Mouse (Mus musculus) lung, embryonic 15.5 days (tissue): ENCODE measurements around the gene Cacna2d3. TPM values are rescaled to one million over a fixed set of nuclear protein-coding genes. Genes with fewer than 3 reads are reported as not detected.

Source experiments
- ATAC-seq: fragments of 200-750 bp; cut with Nextera tagmentation; 2 replicates; pipeline ENCODE4 v1.8.0; 2017; ENCODE audit warnings: moderate number of reproducible peaks, borderline replicate concordance; ENCODE audit not compliant: low FRiP score, low TSS enrichment; ENCODE audit errors: extremely low read depth
- H3K27ac ChIP-seq: fragments of 300-500 bp; sonication (generic); 2 replicates; pipeline ENCODE4 v1.5.1; 2015; ENCODE audit warnings: moderate library complexity, mild to moderate bottlenecking, inconsistent platforms
- H3K27me3 ChIP-seq: fragments of 300-500 bp; sonication (generic); 2 replicates; pipeline ENCODE4 v1.6.1; 2015; ENCODE audit warnings: inconsistent platforms
- H3K36me3 ChIP-seq: fragments of 300-500 bp; sonication (generic); 2 replicates; pipeline ENCODE4 v1.6.1; 2015; ENCODE audit warnings: inconsistent platforms
- H3K4me1 ChIP-seq: fragments of 300-500 bp; sonication (generic); 2 replicates; pipeline ENCODE4 v1.6.1; 2015; ENCODE audit warnings: inconsistent platforms
- H3K4me2 ChIP-seq: fragments of 300-500 bp; sonication (generic); 2 replicates; pipeline ENCODE4 v1.6.1; 2015; ENCODE audit warnings: inconsistent platforms, mild to moderate bottlenecking, moderate library complexity
- H3K4me3 ChIP-seq: fragments of 300-500 bp; sonication (generic); 2 replicates; pipeline ENCODE4 v1.5.1; 2015; ENCODE audit warnings: mild to moderate bottlenecking, inconsistent platforms
- H3K9ac ChIP-seq: fragments of 300-500 bp; sonication (generic); 2 replicates; pipeline ENCODE4 v1.6.1; 2015; ENCODE audit warnings: inconsistent platforms
- H3K9me3 ChIP-seq: fragments of 300-500 bp; sonication (generic); 2 replicates; pipeline ENCODE4 v1.6.1; 2016; ENCODE audit warnings: inconsistent platforms
- WGBS: fragments of 180-500 bp; shearing (Covaris S2); methylation state at CpG from one replicate; pipeline ENCODE4 v1.1.7; 2015; 5-methylcytosine and 5-hydroxymethylcytosine counted together
- polyA plus RNA-seq: library from polyadenylated mRNA; unstranded; fragments of >200 nt; fragmentation: Nextera tagmentation; extraction: Ambion mirVana; gene quantifications from 2 replicates; pipeline ENCODE4 v1.2.1, GENCODE M21; 2015

The Cacna2d3 gene
- polyA plus RNA-seq, 1 experiment from 2014 or later, result 0.57 TPM

GRCm38 (mm10) chr14:29628213-29628612 lies 93.5 kb downstream of the Cacna2d3 start:
- Histone ChIP-seq H3K27me3 (no peaks in the 10 kb centered on the region), H3K9ac (no peak overlapping the region), H3K4me3 (no peak overlapping the region), H3K27ac (no peak overlapping the region), H3K9me3 (no peaks in the 10 kb centered on the region), H3K4me1 (no peaks in the 10 kb centered on the region), H3K4me2 (no peak overlapping the region), H3K36me3 (no peaks in the 10 kb centered on the region)
- WGBS, result 62% methylated on average over 8 of the region's 8 CpGs
- no peak for ATAC-seq

- 68% methylated on average over 5 of the region's 5 CpGs for WGBS
- no peak for ATAC-seq
- no peak overlapping the region for H3K27ac ChIP-seq
- H3K9ac ChIP-seq, result no peak overlapping the region
- no peaks in the 10 kb centered on the region for H3K36me3 ChIP-seq
- no peak overlapping the region for H3K4me2 ChIP-seq
- no peaks in the 10 kb centered on the region for H3K9me3 ChIP-seq
- H3K4me1 ChIP-seq, result no peaks in the 10 kb centered on the region
- H3K4me3 ChIP-seq, result no peak overlapping the region
- H3K27me3 ChIP-seq, result no peaks in the 10 kb centered on the region
Observed at GRCm38 (mm10) chr14:29612436-29612835, 109.2 kb downstream of the Cacna2d3 start.

GRCm38 (mm10) chr14:29608761-29609160 lies 112.9 kb downstream of the Cacna2d3 start:
- Histone ChIP-seq H3K4me2 (no peak overlapping the region), H3K4me1 (no peaks in the 10 kb centered on the region), H3K4me3 (no peak overlapping the region), H3K9me3 (no peaks in the 10 kb centered on the region), H3K36me3 (no peaks in the 10 kb centered on the region), H3K27ac (no peak overlapping the region), H3K27me3 (no peaks in the 10 kb centered on the region), H3K9ac (no peak overlapping the region)
- no peak for ATAC-seq
- 50% methylated on average over 6 of the region's 6 CpGs for WGBS

- no peaks in the 10 kb centered on the region for H3K9me3 ChIP-seq
- no peak for ATAC-seq
Observed at GRCm38 (mm10) chr14:29599428-29599827, 122.2 kb downstream of the Cacna2d3 start.

GRCm38 (mm10) chr14:29592896-29593295 lies 128.8 kb downstream of the Cacna2d3 start:
- Histone ChIP-seq H3K4me2 (no peak overlapping the region), H3K27me3 (no peaks in the 10 kb centered on the region), H3K4me3 (no peak overlapping the region), H3K9me3 (no peaks in the 10 kb centered on the region), H3K9ac (no peak overlapping the region), H3K36me3 (no peaks in the 10 kb centered on the region), H3K4me1 (no peaks in the 10 kb centered on the region), H3K27ac (no peak overlapping the region)
- 78% methylated on average over 4 of the region's 4 CpGs for WGBS
- no peak for ATAC-seq

More at GRCm38 (mm10) chr14:29599428-29599827, 122.2 kb downstream of the Cacna2d3 start:
- H3K4me2 ChIP-seq, result no peak overlapping the region
- 75% methylated on average over 8 of the region's 8 CpGs for WGBS
- no peaks in the 10 kb centered on the region for H3K36me3 ChIP-seq
- H3K4me1 ChIP-seq, result no peaks in the 10 kb centered on the region
- no peak overlapping the region for H3K27ac ChIP-seq
- H3K4me3 ChIP-seq, result no peak overlapping the region
- H3K27me3 ChIP-seq, result no peaks in the 10 kb centered on the region
- no peak overlapping the region for H3K9ac ChIP-seq

GRCm38 (mm10) chr14:29589628-29590027 lies 132.0 kb downstream of the Cacna2d3 start:
- Histone ChIP-seq H3K36me3 (no peaks in the 10 kb centered on the region), H3K4me2 (no peak overlapping the region), H3K9ac (no peak overlapping the region), H3K27ac (no peak overlapping the region), H3K4me1 (no peaks in the 10 kb centered on the region), H3K9me3 (no peaks in the 10 kb centered on the region), H3K4me3 (no peak overlapping the region), H3K27me3 (no peaks in the 10 kb centered on the region)
- ATAC-seq, result no peak
- 65% methylated on average over 9 of the region's 9 CpGs for WGBS

- Histone ChIP-seq H3K36me3 (no peaks in the 10 kb centered on the region), H3K4me2 (no peak overlapping the region), H3K27me3 (no peaks in the 10 kb centered on the region), H3K4me1 (no peaks in the 10 kb centered on the region), H3K4me3 (no peak overlapping the region), H3K27ac (no peak overlapping the region), H3K9me3 (no peaks in the 10 kb centered on the region), H3K9ac (no peak overlapping the region)
- ATAC-seq, result no peak
- 75% methylated on average over 2 of the region's 2 CpGs for WGBS
Observed at GRCm38 (mm10) chr14:29581961-29582360, 139.7 kb downstream of the Cacna2d3 start.

GRCm38 (mm10) chr14:29577786-29578185 lies 143.9 kb downstream of the Cacna2d3 start:
- WGBS, result 45% methylated on average over 1 of the region's 1 CpGs
- no peak overlapping the region for H3K4me3 ChIP-seq
- ATAC-seq, result no peak

GRCm38 (mm10) chr14:29575551-29575950 lies 146.1 kb downstream of the Cacna2d3 start:
- H3K4me3 ChIP-seq, result no peak overlapping the region
- H3K27me3 ChIP-seq, result no peaks in the 10 kb centered on the region
- no peak overlapping the region for H3K9ac ChIP-seq
- no peaks in the 10 kb centered on the region for H3K9me3 ChIP-seq
- no peak overlapping the region for H3K4me2 ChIP-seq
- no peaks in the 10 kb centered on the region for H3K36me3 ChIP-seq
- no peaks in the 10 kb centered on the region for H3K4me1 ChIP-seq
- no peak for ATAC-seq
- H3K27ac ChIP-seq, result no peak overlapping the region
- 51% methylated on average over 5 of the region's 5 CpGs for WGBS

More at GRCm38 (mm10) chr14:29577786-29578185, 143.9 kb downstream of the Cacna2d3 start:
- Histone ChIP-seq H3K4me2 (no peak overlapping the region), H3K27me3 (no peaks in the 10 kb centered on the region), H3K9me3 (no peaks in the 10 kb centered on the region), H3K36me3 (no peaks in the 10 kb centered on the region), H3K9ac (no peak overlapping the region), H3K4me1 (no peaks in the 10 kb centered on the region), H3K27ac (no peak overlapping the region)

- ATAC-seq, result no peak
- 40% methylated on average over 6 of the region's 6 CpGs for WGBS
- H3K4me1 ChIP-seq, result no peaks in the 10 kb centered on the region
Observed at GRCm38 (mm10) chr14:29562704-29563103, 159.0 kb downstream of the Cacna2d3 start.

GRCm38 (mm10) chr14:29561122-29561834 lies 160.4 kb downstream of the Cacna2d3 start:
- no peak overlapping the region for H3K4me3 ChIP-seq
- no peaks in the 10 kb centered on the region for H3K9me3 ChIP-seq
- H3K4me1 ChIP-seq, result no peaks in the 10 kb centered on the region
- no peak overlapping the region for H3K27ac ChIP-seq
- no peak for ATAC-seq
- H3K36me3 ChIP-seq, result no peaks in the 10 kb centered on the region
- 75% methylated on average over 11 of the region's 11 CpGs for whole genome bisulfite sequencing
- no peak overlapping the region for H3K4me2 ChIP-seq
- no peak overlapping the region for H3K9ac ChIP-seq
- H3K27me3 ChIP-seq, result no peaks in the 10 kb centered on the region

More at GRCm38 (mm10) chr14:29562704-29563103, 159.0 kb downstream of the Cacna2d3 start:
- H3K9ac ChIP-seq, result no peak overlapping the region
- no peaks in the 10 kb centered on the region for H3K27me3 ChIP-seq
- H3K36me3 ChIP-seq, result no peaks in the 10 kb centered on the region
- H3K27ac ChIP-seq, result no peak overlapping the region
- H3K9me3 ChIP-seq, result no peaks in the 10 kb centered on the region
- H3K4me3 ChIP-seq, result no peak overlapping the region
- no peak overlapping the region for H3K4me2 ChIP-seq

- 85% methylated on average over 8 of the region's 8 CpGs for WGBS
- H3K9me3 ChIP-seq, result no peaks in the 10 kb centered on the region
- no peaks in the 10 kb centered on the region for H3K27me3 ChIP-seq
- no peak for ATAC-seq
- no peak overlapping the region for H3K4me3 ChIP-seq
- no peaks in the 10 kb centered on the region for H3K36me3 ChIP-seq
- H3K4me1 ChIP-seq, result no peaks in the 10 kb centered on the region
- no peak overlapping the region for H3K27ac ChIP-seq
- no peak overlapping the region for H3K4me2 ChIP-seq
- no peak overlapping the region for H3K9ac ChIP-seq
Observed at GRCm38 (mm10) chr14:29558440-29558839, 163.2 kb downstream of the Cacna2d3 start.
